Mouse (Mus musculus) lung, postnatal 0 days (tissue): ENCODE measurements at regions not wholly inside any gene's neighbourhood (a gene's known extent, or its start where the extent isn't known, plus 50 kb on each side); places are given as distances from the start of the nearest gene placed in this dataset.

ENCODE experiments used
- ATAC-seq: fragments of 200-750 bp; cut with Nextera tagmentation; 2 replicates; pipeline ENCODE4 v1.8.0; 2017; ENCODE audit warnings: moderate library complexity
- DNase-seq: peaks from one replicate; pipeline ENCODE4 v3.0.0-alpha.2; 2016; ENCODE audit warnings: low spot score
- H3K27ac ChIP-seq: fragments of 300-500 bp; sonication (generic); 2 replicates; pipeline ENCODE4 v1.5.1; 2014; ENCODE audit warnings: antibody characterized with exemption, mild to moderate bottlenecking, low read length, mixed read lengths
- H3K27me3 ChIP-seq: fragments of 300-500 bp; sonication (generic); replicated peaks from 2 replicates; pipeline ENCODE4 v1.6.1; 2014; ENCODE audit warnings: low read length, mixed read lengths; ENCODE audit not compliant: insufficient read depth
- H3K36me3 ChIP-seq: fragments of 300-500 bp; sonication (generic); 2 replicates; pipeline ENCODE4 v1.6.1; 2014; ENCODE audit warnings: low read length, mixed read lengths; ENCODE audit not compliant: insufficient read depth
- H3K4me1 ChIP-seq: fragments of 300-500 bp; sonication (generic); 2 replicates; pipeline ENCODE4 v1.6.1; 2014; ENCODE audit warnings: antibody characterized with exemption, low read depth, low read length, mixed read lengths; ENCODE audit not compliant: insufficient read depth
- H3K4me2 ChIP-seq: fragments of 300-500 bp; sonication (generic); replicated peaks from 2 replicates; pipeline ENCODE4 v1.6.1; 2014; ENCODE audit warnings: low read depth, mild to moderate bottlenecking, low read length, moderate library complexity, mixed read lengths
- H3K4me3 ChIP-seq: fragments of 300-500 bp; sonication (generic); 2 replicates; pipeline ENCODE4 v1.5.1; 2014; ENCODE audit warnings: low read depth, low read length
- H3K9ac ChIP-seq: fragments of 300-500 bp; sonication (generic); replicated peaks from 2 replicates; pipeline ENCODE4 v1.6.1; 2014; ENCODE audit warnings: low read depth, mild to moderate bottlenecking
- H3K9me3 ChIP-seq: fragments of 300-500 bp; sonication (generic); 2 replicates; pipeline ENCODE4 v1.6.1; 2016; ENCODE audit warnings: low read length, mixed read lengths
- CTCF ChIP-seq: IDR thresholded peaks from 2 replicates; pipeline ENCODE4 v1.5.1; 2016; ENCODE audit warnings: antibody characterized with exemption, mild to moderate bottlenecking
- EP300 ChIP-seq: IDR thresholded peaks from 2 replicates; pipeline ENCODE4 v1.6.1; 2016; ENCODE audit warnings: antibody characterized with exemption, mild to moderate bottlenecking, control low read depth
- WGBS: fragments of 180-500 bp; shearing (Covaris S2); extraction: QIAGEN DNeasy Blood & Tissue Kit; methylation state at CpG from one replicate; pipeline ENCODE4 v1.1.7; 2014; 5-methylcytosine and 5-hydroxymethylcytosine counted together

GRCm38 (mm10) chr1:193440512-193440911, 70.4 kb upstream of the Camk1g start:
- Histone ChIP-seq H3K27ac (no peak overlapping the region), H3K9ac (no peak overlapping the region), H3K27me3 (no peaks in the 10 kb centered on the region), H3K4me3 (no peak overlapping the region), H3K9me3 (no peaks in the 10 kb centered on the region), H3K4me1 (no peaks in the 10 kb centered on the region), H3K36me3 (no peaks in the 10 kb centered on the region), H3K4me2 (no peak overlapping the region)
- TF ChIP-seq CTCF: peak; percentile 64
- TF ChIP-seq EP300: no peak
- WGBS: 0% methylated on average over 1 of the region's 1 CpGs
- peak; percentile 14; the same call in 1 of the 2 replicates for ATAC-seq
- DNase-seq: no peak

GRCm38 (mm10) chr1:193434281-193434680, 64.2 kb upstream of the Camk1g start:
- Histone ChIP-seq H3K9me3 (no peaks in the 10 kb centered on the region), H3K9ac (no peak overlapping the region), H3K27ac (no peak overlapping the region), H3K36me3 (no peaks in the 10 kb centered on the region), H3K4me1 (no peaks in the 10 kb centered on the region), H3K27me3 (no peaks in the 10 kb centered on the region), H3K4me2 (no peak overlapping the region), H3K4me3 (no peak overlapping the region)
- TF ChIP-seq CTCF (no peak), EP300 (no peak)
- DNase-seq: no peak
- WGBS: 80% methylated on average over 4 of the region's 4 CpGs
- no peak for ATAC-seq

GRCm38 (mm10) chr1:193433493-193434021, 63.5 kb upstream of the Camk1g start:
- WGBS: 51% methylated on average over 7 of the region's 7 CpGs
- TF ChIP-seq CTCF (no peak), EP300 (no peak)

GRCm38 (mm10) chr1:193430231-193430630, 60.1 kb upstream of the Camk1g start:
- Histone ChIP-seq H3K4me2 (no peak overlapping the region), H3K4me3 (no peak overlapping the region), H3K27ac (no peak overlapping the region), H3K4me1 (no peaks in the 10 kb centered on the region), H3K9ac (no peak overlapping the region), H3K27me3 (no peaks in the 10 kb centered on the region), H3K9me3 (no peaks in the 10 kb centered on the region), H3K36me3 (no peaks in the 10 kb centered on the region)
- DNase-seq: no peak
- ATAC-seq: no peak
- TF ChIP-seq CTCF: no peak
- no peak for TF ChIP-seq EP300
- WGBS: 58% methylated on average over 8 of the region's 8 CpGs

More at GRCm38 (mm10) chr1:193433493-193434021, 63.5 kb upstream of the Camk1g start:
- no peaks in the 10 kb centered on the region for H3K9me3 ChIP-seq
- no peak overlapping the region for H3K27ac ChIP-seq
- ATAC-seq: no peak
- no peak overlapping the region for H3K4me3 ChIP-seq
- no peaks in the 10 kb centered on the region for H3K36me3 ChIP-seq
- no peak overlapping the region for H3K4me2 ChIP-seq
- no peaks in the 10 kb centered on the region for H3K27me3 ChIP-seq
- DNase-seq: no peak
- no peak overlapping the region for H3K9ac ChIP-seq
- H3K4me1 ChIP-seq: no peaks in the 10 kb centered on the region

GRCm38 (mm10) chr1:193423653-193424075, 53.6 kb upstream of the Camk1g start:
- DNase-seq: peak; percentile 42
- Histone ChIP-seq H3K4me3 (no peak overlapping the region), H3K4me2 (0 out of 2 replicates have a peak overlapping the region, but pooled peaks have one; percentile 5), H3K27me3 (no peaks in the 10 kb centered on the region), H3K27ac (no peak overlapping the region), H3K9me3 (no peaks in the 10 kb centered on the region), H3K36me3 (no peaks in the 10 kb centered on the region), H3K4me1 (no peaks in the 10 kb centered on the region), H3K9ac (no peak overlapping the region)
- ATAC-seq: peak; percentile 47
- 25% methylated on average over 8 of the region's 8 CpGs for WGBS
- TF ChIP-seq EP300: no peak
- TF ChIP-seq CTCF: no peak

- H3K9me3 ChIP-seq: no peaks in the 10 kb centered on the region
- DNase-seq: no peak
- no peak overlapping the region for H3K27ac ChIP-seq
- H3K4me1 ChIP-seq: 0 out of 2 replicates have a peak, but pooled peaks cover 3% of the 10 kb centered on the region
- H3K36me3 ChIP-seq: no peaks in the 10 kb centered on the region
- H3K4me3 ChIP-seq: no peak overlapping the region
- no peak for ATAC-seq
- 64% methylated on average over 1 of the region's 1 CpGs for WGBS
- TF ChIP-seq EP300 (no peak), CTCF (no peak)
- no peak overlapping the region for H3K9ac ChIP-seq
- H3K4me2 ChIP-seq: no peak overlapping the region
- H3K27me3 ChIP-seq: no peaks in the 10 kb centered on the region
Observed at GRCm38 (mm10) chr1:193422886-193423285, 52.8 kb upstream of the Camk1g start.

GRCm38 (mm10) chr1:193421820-193422219, 51.7 kb upstream of the Camk1g start:
- Histone ChIP-seq H3K4me3 (no peak overlapping the region), H3K27ac (no peak overlapping the region), H3K9ac (no peak overlapping the region), H3K4me2 (no peak overlapping the region), H3K9me3 (no peaks in the 10 kb centered on the region), H3K27me3 (no peaks in the 10 kb centered on the region), H3K36me3 (no peaks in the 10 kb centered on the region), H3K4me1 (0 out of 2 replicates have a peak, but pooled peaks cover 3% of the 10 kb centered on the region)
- no peak for TF ChIP-seq EP300
- no peak for TF ChIP-seq CTCF
- ATAC-seq (no peak), DNase-seq (no peak)
- WGBS: 73% methylated on average over 1 of the region's 1 CpGs
